Mouse (Mus musculus) myocyte (in vitro differentiated cells): Measurements from ENCODE around the gene Gm36176.

Experiments
- E2F4 ChIP-seq: IDR thresholded peaks from one replicate; pipeline ENCODE4 v1.6.1; 2011; ENCODE audit warnings: mild to moderate bottlenecking, control low read depth, moderate library complexity; ENCODE audit not compliant: insufficient read depth
- POLR2A ChIP-seq: IDR thresholded peaks from one replicate; pipeline ENCODE4 v1.6.1; 2011; ENCODE audit warnings: low read depth, mild to moderate bottlenecking, control low read depth, moderate library complexity; ENCODE audit not compliant: insufficient read length

GRCm38 (mm10) chr10:77815514-77815913, 31.1 kb upstream of the Gm36176 start:
- TF ChIP-seq POLR2A (no peak), E2F4 (no peak)
